Mouse (Mus musculus): Measurements from ENCODE around the gene Esrrg. TPM values are rescaled to one million over a fixed set of nuclear protein-coding genes. Genes with fewer than 3 reads are reported as not detected.

The Esrrg gene
- total and polyA plus RNA-seq, 3 experiments: 0.01 TPM; not detected in 2

DNA sequence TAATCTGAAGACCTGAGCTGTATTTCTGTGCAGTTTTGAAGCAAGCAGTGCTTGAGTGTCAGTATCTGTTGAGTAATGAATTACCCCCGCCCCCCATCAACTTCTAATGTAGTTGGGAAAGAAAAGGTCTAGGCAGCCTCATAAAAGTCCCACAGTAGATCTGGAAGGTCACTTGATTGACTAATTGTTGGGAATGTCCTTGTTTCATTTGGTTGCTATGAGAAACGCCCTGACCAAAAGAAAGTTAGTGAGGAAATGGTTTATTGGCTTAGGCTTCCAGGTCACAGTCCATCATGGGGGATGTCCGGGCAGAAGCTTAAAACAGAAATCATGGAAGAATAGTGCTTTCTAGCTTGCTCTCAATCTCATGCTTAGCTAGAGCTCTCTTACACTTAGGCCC, 287.7 kb downstream of the Esrrg start:
- Histone ChIP-seq H3K9ac (ENCODE audit: control insufficient read depth, low read depth, low read length, poor library complexity, severe bottlenecking) (no peak overlapping the region), H3K27ac (ENCODE audit: control insufficient read depth, low read depth, low read length) (no peak overlapping the region), H3K27me3 (ENCODE audit: control insufficient read depth in 1 of 2, insufficient read depth in 2 of 2, low read length in 2 of 2) (no peaks in the 10 kb centered on the region), H3K36me3 (ENCODE audit: control insufficient read depth in 1 of 2, insufficient read depth in 2 of 2, low read length in 2 of 2) (no peaks in the 10 kb centered on the region), H3K4me1 (ENCODE audit: control insufficient read depth in 1 of 2, insufficient read depth in 2 of 2, low read length in 2 of 2) (no peaks in the 10 kb centered on the region), H3K4me3 (ENCODE audit: control insufficient read depth in 1 of 2, insufficient read depth in 1 of 2, low read depth in 2 of 2, low read length in 2 of 2) (no peak overlapping the region), H3K9me3 (replicated peaks; ENCODE audit: insufficient read depth, low read length) (no peaks in the 10 kb centered on the region), H3K79me2 (ENCODE audit: control insufficient read depth, insufficient read depth, low read length, poor library complexity) (no peaks in the 10 kb centered on the region)
- DNase-seq (ENCODE audit: low read depth, low spot score): no peak
- TF ChIP-seq USF2 (IDR thresholded peaks at IDR 0.05; ENCODE audit: borderline replicate concordance in 1 of 2, insufficient read depth in 1 of 2, low read depth in 1 of 2, low read length in 2 of 2) (no peak), CTCF (IDR thresholded peaks at IDR 0.05 in 2 of 3, conservative IDR thresholded peaks at IDR 0.05 in 1 of 3; ENCODE audit: control insufficient read depth in 1 of 3, insufficient read depth in 1 of 3, low read depth in 2 of 3, low read length in 3 of 3, poor library complexity in 1 of 3, severe bottlenecking in 1 of 3) (no peak), NELFE (IDR thresholded peaks at IDR 0.05; ENCODE audit: low read depth, low read length) (no peak), MAX (IDR thresholded peaks at IDR 0.05; ENCODE audit: low read length) (no peak), TAL1 (IDR thresholded peaks at IDR 0.05; ENCODE audit: low read length) (no peak)

DNA sequence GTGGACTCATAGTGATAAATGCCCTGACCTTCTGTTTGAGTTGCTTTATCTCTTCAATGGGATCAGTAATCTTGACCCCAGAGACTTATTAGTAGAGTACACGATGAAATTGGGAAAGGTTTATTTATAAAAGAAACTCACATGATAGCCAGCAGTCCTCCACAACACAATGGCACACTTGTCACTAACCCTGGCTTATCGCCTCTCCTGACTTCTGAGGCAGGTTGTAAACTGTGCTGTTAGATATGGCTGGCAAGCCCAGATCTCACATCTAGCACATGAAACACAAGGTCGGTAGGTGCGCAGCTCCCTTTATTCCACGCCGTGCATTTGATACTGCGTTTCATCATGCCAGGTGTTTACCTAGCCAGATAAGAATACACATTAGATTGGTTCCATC, 288.3 kb downstream of the Esrrg start:
- Histone ChIP-seq H3K4me3 (ENCODE audit: control insufficient read depth in 1 of 2, insufficient read depth in 1 of 2, low read depth in 2 of 2, low read length in 2 of 2) (no peak overlapping the region), H3K36me3 (ENCODE audit: control insufficient read depth in 1 of 2, insufficient read depth in 2 of 2, low read length in 2 of 2) (no peaks in the 10 kb centered on the region), H3K4me1 (ENCODE audit: control insufficient read depth in 1 of 2, insufficient read depth in 2 of 2, low read length in 2 of 2) (no peaks in the 10 kb centered on the region), H3K9ac (ENCODE audit: control insufficient read depth, low read depth, low read length, poor library complexity, severe bottlenecking) (no peak overlapping the region), H3K27me3 (ENCODE audit: control insufficient read depth in 1 of 2, insufficient read depth in 2 of 2, low read length in 2 of 2) (no peaks in the 10 kb centered on the region), H3K79me2 (ENCODE audit: control insufficient read depth, insufficient read depth, low read length, poor library complexity) (no peaks in the 10 kb centered on the region), H3K9me3 (replicated peaks; ENCODE audit: insufficient read depth, low read length) (no peaks in the 10 kb centered on the region), H3K27ac (ENCODE audit: control insufficient read depth, low read depth, low read length) (no peak overlapping the region)
- no peak for DNase-seq (ENCODE audit: low read depth, low spot score)
- TF ChIP-seq MXI1 (IDR thresholded peaks at IDR 0.05; ENCODE audit: low read depth, low read length) (no peak), MAZ (IDR thresholded peaks at IDR 0.05; ENCODE audit: low read depth, low read length) (no peak), MYC (IDR thresholded peaks at IDR 0.05; ENCODE audit: low read depth, low read length) (no peak), HCFC1 (IDR thresholded peaks at IDR 0.05; ENCODE audit: low read depth, low read length) (no peak), NELFE (IDR thresholded peaks at IDR 0.05; ENCODE audit: low read depth, low read length) (no peak)

DNA sequence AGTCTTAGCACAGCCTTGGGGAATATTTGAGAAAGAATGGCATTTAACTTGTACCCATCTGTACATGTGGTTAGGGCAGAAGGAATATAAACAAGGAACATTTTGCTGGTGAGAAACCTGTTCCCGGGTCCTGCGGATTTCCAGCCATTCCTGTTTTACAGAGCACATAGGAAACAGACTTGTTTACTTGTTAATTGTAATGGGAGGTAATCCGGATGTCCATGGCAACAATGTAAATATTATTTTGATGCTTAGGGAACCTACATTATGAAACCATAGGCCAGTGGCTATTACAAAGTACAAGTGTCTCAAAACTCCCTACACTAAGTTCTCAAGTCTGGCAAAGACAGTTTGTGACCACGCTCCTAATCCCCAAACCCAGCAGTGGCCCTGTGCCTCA, 290.9 kb downstream of the Esrrg start:
- Histone ChIP-seq H3K9ac (ENCODE audit: control insufficient read depth, low read depth, low read length, poor library complexity, severe bottlenecking) (no peak overlapping the region), H3K4me1 (ENCODE audit: control insufficient read depth in 1 of 2, insufficient read depth in 2 of 2, low read length in 2 of 2) (no peaks in the 10 kb centered on the region), H3K9me3 (replicated peaks; ENCODE audit: insufficient read depth, low read length) (no peaks in the 10 kb centered on the region), H3K27ac (ENCODE audit: control insufficient read depth, low read depth, low read length) (no peak overlapping the region), H3K79me2 (ENCODE audit: control insufficient read depth, insufficient read depth, low read length, poor library complexity) (no peaks in the 10 kb centered on the region), H3K4me3 (ENCODE audit: control insufficient read depth in 1 of 2, insufficient read depth in 1 of 2, low read depth in 2 of 2, low read length in 2 of 2) (no peak overlapping the region), H3K27me3 (ENCODE audit: control insufficient read depth in 1 of 2, insufficient read depth in 2 of 2, low read length in 2 of 2) (no peaks in the 10 kb centered on the region), H3K36me3 (ENCODE audit: control insufficient read depth in 1 of 2, insufficient read depth in 2 of 2, low read length in 2 of 2) (no peaks in the 10 kb centered on the region)
- no peak for TF ChIP-seq GATA1 (IDR thresholded peaks at IDR 0.05; ENCODE audit: low read depth, low read length)
- no peak for TF ChIP-seq EP300 (IDR thresholded peaks at IDR 0.05; ENCODE audit: low read depth in 1 of 2, low read length in 2 of 2)
- no peak for TF ChIP-seq TAL1 (IDR thresholded peaks at IDR 0.05; ENCODE audit: low read length)
- no peak for TF ChIP-seq KAT2A (conservative IDR thresholded peaks at IDR 0.05; ENCODE audit: low read depth, low read length)
- no peak for TF ChIP-seq CHD2 (IDR thresholded peaks at IDR 0.05; ENCODE audit: low read length)
- TF ChIP-seq MEF2A (IDR thresholded peaks at IDR 0.05; ENCODE audit: extremely low read depth, insufficient replicate concordance, low read depth, low read length, poor library complexity, severe bottlenecking): no peak
- TF ChIP-seq MYB (IDR thresholded peaks at IDR 0.05; ENCODE audit: low read depth, low read length): no peak
- TF ChIP-seq E2F4 (IDR thresholded peaks at IDR 0.05; ENCODE audit: borderline replicate concordance, low read depth, low read length): no peak
- no peak for TF ChIP-seq USF2 (IDR thresholded peaks at IDR 0.05; ENCODE audit: borderline replicate concordance in 1 of 2, insufficient read depth in 1 of 2, low read depth in 1 of 2, low read length in 2 of 2)
- no peak for TF ChIP-seq POLR2AphosphoS2 (IDR thresholded peaks at IDR 0.05; ENCODE audit: low read length)
- no peak for DNase-seq (ENCODE audit: low read depth, low spot score)
